Mouse (Mus musculus) thymus, postnatal 14 days (tissue): Measurements from ENCODE around the gene Sh3bgrl.

Source experiments
- DNase-seq: peaks from one replicate; pipeline ENCODE4 v3.0.0; 2021

Gene Sh3bgrl

GRCm38 (mm10) chrX:109133500-109133899, 38.3 kb downstream of the Sh3bgrl start:
- DNase-seq, result no peak

GRCm38 (mm10) chrX:109136306-109136705, 41.1 kb downstream of the Sh3bgrl start:
- no peak for DNase-seq

GRCm38 (mm10) chrX:109136820-109137219, 41.7 kb downstream of the Sh3bgrl start:
- DNase-seq, result no peak

DNA sequence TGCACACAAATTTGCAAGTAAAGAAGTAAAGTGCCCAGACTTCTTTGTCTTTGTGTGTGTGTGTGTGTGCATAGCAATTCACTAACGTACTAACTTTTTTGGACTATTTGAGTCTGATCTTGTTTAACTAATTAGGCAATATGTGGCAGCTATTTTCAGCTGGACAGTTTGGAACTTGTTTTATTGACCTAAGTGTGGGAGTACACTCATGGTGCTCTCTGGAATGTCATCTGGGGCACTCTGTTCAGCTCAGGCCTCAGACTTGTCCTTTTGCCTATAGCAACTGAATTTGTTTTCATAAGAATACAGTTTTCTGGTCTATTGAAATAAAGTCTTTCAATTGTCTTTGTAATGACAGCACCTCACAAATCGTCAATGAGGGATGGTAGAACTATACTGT, 42.1 kb downstream of the Sh3bgrl start:
- DNase-seq, result no peak

DNA sequence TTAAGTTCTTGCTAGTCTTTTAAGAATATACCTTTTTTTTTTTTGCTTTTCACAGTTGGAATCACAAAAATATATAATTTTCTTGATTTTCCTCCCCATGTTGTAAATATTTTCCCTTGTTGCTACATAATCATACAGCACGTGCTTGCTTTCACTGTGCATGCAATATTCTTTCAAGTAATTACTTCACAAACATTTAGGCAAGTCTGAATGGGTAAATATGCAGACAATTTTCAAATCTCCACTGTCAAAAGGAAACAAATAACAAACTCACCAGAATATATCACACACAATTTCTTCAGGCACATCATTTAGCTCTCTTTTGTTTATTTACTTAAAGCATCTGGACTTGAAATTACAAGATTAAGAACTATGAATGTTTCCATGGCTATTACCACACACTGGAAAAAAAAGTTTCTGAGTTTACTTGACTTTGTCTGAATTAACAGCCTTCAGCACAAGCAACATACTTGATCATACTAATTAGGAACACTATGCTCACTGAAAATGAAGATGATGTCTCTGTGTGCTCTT, 46.2 kb downstream of the Sh3bgrl start:
- no peak for DNase-seq

GRCm38 (mm10) chrX:109142281-109142680, 47.1 kb downstream of the Sh3bgrl start:
- no peak for DNase-seq

DNA sequence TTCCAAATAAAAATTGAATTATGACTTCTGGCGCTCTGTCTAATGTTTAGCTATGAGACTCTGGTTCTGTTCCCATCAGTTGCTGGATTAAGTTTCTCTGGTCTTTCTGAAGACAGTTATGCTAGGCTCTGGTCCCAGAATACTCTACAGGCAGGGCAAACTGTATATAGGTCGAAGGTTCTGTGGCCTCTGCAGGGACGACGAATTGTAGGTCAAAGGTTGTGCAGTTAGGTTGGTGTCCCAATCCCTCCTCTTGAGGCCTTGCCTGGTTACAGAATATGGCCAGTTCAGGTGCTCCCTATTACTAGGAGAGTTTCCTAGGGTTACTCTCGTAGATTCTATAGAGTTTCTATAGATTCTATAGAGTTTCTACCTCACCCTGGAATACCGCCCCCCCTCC, 50.6 kb downstream of the Sh3bgrl start:
- DNase-seq, result no peak

- no peak for DNase-seq
Observed at GRCm38 (mm10) chrX:109147108-109147507, 51.9 kb downstream of the Sh3bgrl start.

GRCm38 (mm10) chrX:109151228-109151627, 56.1 kb downstream of the Sh3bgrl start:
- DNase-seq, result no peak

- no peak for DNase-seq
Observed at GRCm38 (mm10) chrX:109160326-109160725, 65.2 kb downstream of the Sh3bgrl start.

DNA sequence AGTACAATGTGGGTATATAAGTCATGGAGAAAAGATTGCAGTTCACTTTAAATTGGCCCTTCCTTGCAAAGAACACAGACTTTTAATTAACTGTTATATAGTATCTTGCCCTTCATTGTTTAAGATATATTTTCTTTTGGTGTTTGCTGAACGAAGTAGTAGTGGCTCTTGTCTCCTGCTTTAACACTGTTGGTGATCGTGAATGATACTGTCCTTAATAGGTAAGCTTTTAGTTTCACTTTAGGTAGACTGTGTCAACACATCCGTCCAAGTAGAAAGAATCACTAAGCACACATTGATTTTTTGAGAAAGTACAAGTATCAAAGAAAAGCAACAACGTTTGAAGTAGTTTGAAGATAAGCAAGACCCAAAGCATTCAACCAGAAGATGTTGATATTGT, 65.7 kb downstream of the Sh3bgrl start:
- no peak for DNase-seq

GRCm38 (mm10) chrX:109175038-109175437, 79.9 kb downstream of the Sh3bgrl start:
- no peak for DNase-seq

- DNase-seq, result no peak
Observed at GRCm38 (mm10) chrX:109175470-109175869, 80.3 kb downstream of the Sh3bgrl start.

DNA sequence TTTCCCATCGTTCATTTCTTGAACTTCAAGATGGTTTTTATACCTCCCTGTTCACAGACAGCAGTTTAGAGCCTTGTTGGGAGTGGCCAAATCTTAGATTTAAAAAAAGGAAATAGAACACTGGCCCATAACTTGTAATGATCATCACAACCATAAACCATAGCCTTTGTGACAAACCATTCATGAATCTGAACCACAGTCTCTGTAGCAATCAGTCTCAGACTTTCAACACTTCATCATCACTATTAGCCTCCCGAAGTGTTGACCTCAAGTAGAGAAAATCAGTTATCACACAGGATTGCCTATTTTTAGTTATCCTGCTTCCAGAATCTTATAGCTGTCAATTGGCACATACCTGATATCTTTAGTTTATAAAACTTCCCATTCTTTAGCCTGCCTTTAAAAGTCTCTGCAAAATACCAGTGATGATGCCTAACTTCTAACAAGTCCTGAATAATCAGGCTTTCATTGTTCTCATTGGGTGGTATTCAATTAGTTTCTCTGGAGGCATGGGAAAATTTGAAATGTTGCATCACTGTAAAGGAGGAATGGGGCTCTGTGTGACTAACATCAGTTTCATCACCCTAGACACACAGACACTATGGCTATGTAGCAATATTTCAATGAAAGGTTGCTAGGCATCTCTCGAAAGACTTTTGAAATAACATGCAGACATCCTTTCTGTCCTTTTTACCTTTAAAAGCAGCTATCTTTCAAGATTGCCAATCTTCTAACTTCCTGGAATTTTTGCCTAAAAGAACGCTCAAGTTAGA, 89.7 kb downstream of the Sh3bgrl start:
- DNase-seq, result no peak

GRCm38 (mm10) chrX:109189607-109190006, 94.4 kb downstream of the Sh3bgrl start:
- no peak for DNase-seq

DNA sequence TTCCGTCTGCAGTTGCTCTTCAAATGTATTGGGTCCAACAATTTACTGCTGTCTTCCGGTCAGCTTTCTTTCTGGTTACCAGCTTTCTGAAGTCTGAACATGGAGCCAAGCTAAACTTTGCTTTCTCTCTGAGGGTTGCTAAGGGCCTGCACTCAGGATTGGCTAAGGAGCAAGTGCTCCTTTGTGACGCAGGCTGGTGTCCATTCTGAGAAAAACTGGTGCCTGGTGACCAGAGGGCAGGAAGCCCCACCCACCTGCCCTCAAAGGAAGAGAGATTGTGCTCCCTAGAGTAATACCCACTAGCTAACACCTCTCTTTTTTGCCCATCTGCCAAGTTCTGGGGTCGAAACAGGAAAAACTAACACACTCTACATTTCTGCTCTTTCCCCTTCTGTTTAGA, 95.8 kb downstream of the Sh3bgrl start:
- no peak for DNase-seq

DNA sequence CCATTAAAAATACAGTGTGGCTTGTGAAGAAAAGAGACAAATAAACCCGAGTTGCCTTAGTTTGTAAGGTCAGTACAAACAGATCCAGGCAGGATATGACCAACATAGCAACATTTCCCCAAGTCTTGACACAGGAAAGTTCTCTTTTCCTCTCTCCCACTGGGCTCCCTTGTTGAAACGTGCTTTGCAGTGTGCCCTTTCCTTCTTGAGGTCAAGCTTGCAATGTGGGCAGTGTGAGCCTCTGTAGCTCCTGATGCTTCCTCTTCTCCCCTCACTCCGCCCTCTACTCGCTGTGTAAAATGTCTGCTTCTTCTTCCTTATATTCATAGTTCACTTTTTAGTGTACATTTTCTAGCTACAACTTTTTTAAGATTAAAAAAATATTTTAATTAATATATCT, 96.3 kb downstream of the Sh3bgrl start:
- DNase-seq, result no peak

- DNase-seq, result no peak
Observed at GRCm38 (mm10) chrX:109196468-109196867, 101.3 kb downstream of the Sh3bgrl start, which contains the start of gene Gm6377. TSS of gene Gm6377 (plus strand) at chrX:109196756.

GRCm38 (mm10) chrX:109207843-109208242, 112.7 kb downstream of the Sh3bgrl start:
- DNase-seq, result no peak

DNA sequence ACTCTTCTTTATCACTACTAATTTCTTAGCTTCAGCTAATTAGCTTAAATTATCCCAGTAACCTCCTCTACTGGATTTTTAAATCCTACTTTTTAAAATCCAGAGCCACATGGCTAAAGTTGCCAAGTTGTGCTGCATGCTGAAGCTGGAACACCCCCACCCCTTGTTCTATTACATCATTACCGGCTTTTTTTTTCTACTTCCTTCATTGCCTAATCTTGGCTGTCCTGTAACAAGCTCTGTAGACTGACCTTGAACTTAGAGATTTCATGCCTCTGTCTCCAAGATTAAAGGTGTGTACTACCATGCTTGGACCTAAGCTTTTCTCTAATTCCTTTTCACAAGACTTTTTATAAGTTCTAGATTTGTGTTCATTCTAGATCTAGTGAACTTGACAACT, 133.6 kb downstream of the Sh3bgrl start:
- no peak for DNase-seq

GRCm38 (mm10) chrX:109235383-109236036, 140.3 kb downstream of the Sh3bgrl start:
- no peak for DNase-seq

- no peak for DNase-seq
Observed at GRCm38 (mm10) chrX:109238163-109238562, 143.0 kb downstream of the Sh3bgrl start.
